Mouse (Mus musculus) olfactory bulb, adult 2 months (tissue): ENCODE results near the gene Nek9.

Source experiments
- CTCF ChIP-seq: fragments of 200-500 bp; IDR thresholded peaks from 2 replicates; pipeline ENCODE4 v1.5.1; 2012; ENCODE audit warnings: low read depth, mild to moderate bottlenecking, low read length, moderate library complexity; ENCODE audit not compliant: insufficient read depth
- POLR2A ChIP-seq: fragments of 200-500 bp; IDR thresholded peaks from 2 replicates; pipeline ENCODE4 v1.6.1; 2012; ENCODE audit warnings: mild to moderate bottlenecking, low read depth, low read length, moderate library complexity; ENCODE audit not compliant: insufficient read depth

DNA sequence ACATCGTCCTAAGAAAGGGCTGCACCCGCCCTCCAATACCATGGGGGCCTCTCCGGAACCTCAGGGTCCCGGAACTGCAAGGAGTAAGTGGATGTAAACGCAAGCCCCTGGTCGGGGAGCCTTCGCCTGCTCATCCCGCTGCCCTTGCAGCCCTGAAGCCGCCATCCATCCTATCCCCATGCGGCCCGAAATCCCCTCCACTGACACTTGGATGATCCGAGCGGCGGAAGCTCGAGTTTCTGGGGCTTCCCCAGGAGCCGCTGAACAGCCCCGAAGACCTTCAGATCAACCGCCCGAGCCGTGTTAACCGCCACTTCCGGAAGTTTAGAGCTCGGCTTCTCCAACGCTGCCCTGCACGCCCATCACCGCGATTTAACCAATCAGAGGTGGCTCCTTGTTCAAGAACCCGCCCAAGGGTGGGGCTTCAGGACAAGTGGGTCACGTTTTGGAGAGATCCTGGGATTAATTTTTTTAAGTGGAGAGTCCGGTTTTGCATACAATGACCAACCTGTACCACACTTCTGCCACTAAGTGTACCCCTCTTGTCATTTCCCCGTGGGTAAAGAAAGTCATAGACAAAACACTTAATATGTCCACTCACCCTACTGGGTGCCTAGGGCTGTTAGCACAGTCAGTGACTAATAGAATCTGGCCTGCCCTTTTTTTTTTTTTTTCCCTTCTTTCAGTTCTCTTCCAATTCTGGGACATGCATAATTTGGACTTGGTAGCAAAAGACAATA is 58.9 kb downstream of the Nek9 start:
- TF ChIP-seq POLR2A (no peak), CTCF (no peak)
